Mouse (Mus musculus): ENCODE measurements around the gene Lbhd2.

DNA sequence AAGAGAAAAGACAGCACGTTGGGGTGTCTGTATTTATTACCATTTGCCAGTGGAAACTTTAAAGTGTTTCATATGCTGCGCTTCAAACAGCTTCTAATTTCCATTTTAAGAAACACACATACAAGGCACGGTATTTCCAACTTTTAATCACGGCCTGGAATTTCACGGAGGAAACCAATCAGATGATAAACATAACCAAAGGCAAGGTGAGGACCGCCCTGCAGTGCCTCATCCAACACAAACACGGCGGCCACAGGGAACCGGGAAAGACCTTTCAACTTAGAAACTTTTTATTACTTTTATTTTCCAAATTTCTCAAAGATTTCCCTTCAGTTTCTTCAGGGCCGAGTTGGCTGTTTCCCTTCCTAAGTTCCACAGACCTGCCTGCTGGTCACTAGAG, 31.9 kb upstream of the Lbhd2 start:
- no peak for TF ChIP-seq CTCF (conservative IDR thresholded peaks at IDR 0.05 in 1 of 2, IDR thresholded peaks at IDR 0.05 in 1 of 2; ENCODE audit: low read depth in 2 of 2, low read length in 2 of 2)
- TF ChIP-seq E2F4 (IDR thresholded peaks at IDR 0.05; ENCODE audit: insufficient replicate concordance, low read depth, low read length): no peak
- TF ChIP-seq ZNF384 (IDR thresholded peaks at IDR 0.05; ENCODE audit: low read depth, low read length): no peak
- TF ChIP-seq MAX (IDR thresholded peaks at IDR 0.05; ENCODE audit: low read length): no peak
- no peak for TF ChIP-seq POLR2A (IDR thresholded peaks at IDR 0.05; ENCODE audit: low read depth, low read length)
- TF ChIP-seq ELF1 (IDR thresholded peaks at IDR 0.05; ENCODE audit: low read depth, low read length): no peak
- TF ChIP-seq PAX5 (IDR thresholded peaks at IDR 0.05; ENCODE audit: low read length): no peak
- TF ChIP-seq USF1 (IDR thresholded peaks at IDR 0.05; ENCODE audit: low read depth, low read length): no peak
- TF ChIP-seq NELFE (IDR thresholded peaks at IDR 0.05; ENCODE audit: low read depth, low read length): no peak
